Mouse (Mus musculus): Measurements from ENCODE around the gene Myoz2. TPM values are rescaled to one million over a fixed set of nuclear protein-coding genes. Genes with fewer than 3 reads are reported as not detected.

Myoz2 gene
- 0.14 TPM in 1 of 2 replicates, not detected in the other for polyA plus RNA-seq (2014; fragmentation: Nextera tagmentation; extraction: Ambion mirVana)

GRCm38 (mm10) chr3:123034752-123035151 lies at the start of gene Myoz2:
Gene Myoz2 (minus strand): TSS chr3:123035015.
- H3K4me2 ChIP-seq (replicated peaks; ENCODE audit: low read depth, low read length), result no peak within 1 kb of the TSS
- no peak within 1 kb of the TSS for H3K4me3 ChIP-seq (ENCODE audit: low read length)
- no peak within 1 kb of the TSS for H3K27ac ChIP-seq (ENCODE audit: low read depth, low read length)
- no peak for ATAC-seq (ENCODE audit: low FRiP score, low TSS enrichment)
- H3K9ac ChIP-seq (ENCODE audit: low read depth, low read length), result no peak within 1 kb of the TSS
- H3K27me3 ChIP-seq (ENCODE audit: control insufficient read depth, insufficient read depth, low read length), result no peaks in the 10 kb centered on the region
- no peaks in the 10 kb centered on the region for H3K36me3 ChIP-seq (ENCODE audit: control insufficient read depth, insufficient read depth, low read length)
- H3K4me1 ChIP-seq (ENCODE audit: control insufficient read depth, insufficient read depth, low read length), result no peaks in the 10 kb centered on the region
- no peaks in the 10 kb centered on the region for H3K9me3 ChIP-seq (ENCODE audit: control insufficient read depth, low read length)
- WGBS, result 85% methylated on average over 7 of the region's 7 CpGs

GRCm38 (mm10) chr3:123081665-123082064 lies 46.9 kb upstream of the Myoz2 start:
- Histone ChIP-seq H3K27me3 (ENCODE audit: control insufficient read depth, insufficient read depth, low read length) (no peaks in the 10 kb centered on the region), H3K4me1 (ENCODE audit: control insufficient read depth, insufficient read depth, low read length) (0 out of 2 replicates have a peak, but pooled peaks cover 5% of the 10 kb centered on the region), H3K36me3 (ENCODE audit: control insufficient read depth, insufficient read depth, low read length) (no peaks in the 10 kb centered on the region), H3K27ac (ENCODE audit: low read depth, low read length) (no peak overlapping the region), H3K9ac (ENCODE audit: low read depth, low read length) (no peak overlapping the region), H3K4me2 (replicated peaks; ENCODE audit: low read depth, low read length) (no peak overlapping the region), H3K4me3 (ENCODE audit: low read length) (no peak overlapping the region), H3K9me3 (ENCODE audit: control insufficient read depth, low read length) (no peaks in the 10 kb centered on the region)
- WGBS, result 91% methylated on average over 3 of the region's 3 CpGs
- no peak for ATAC-seq (ENCODE audit: low FRiP score, low TSS enrichment)

GRCm38 (mm10) chr3:123080943-123081342 lies 46.1 kb upstream of the Myoz2 start:
- Histone ChIP-seq H3K36me3 (ENCODE audit: control insufficient read depth, insufficient read depth, low read length) (no peaks in the 10 kb centered on the region), H3K9ac (ENCODE audit: low read depth, low read length) (no peak overlapping the region), H3K4me1 (ENCODE audit: control insufficient read depth, insufficient read depth, low read length) (0 out of 2 replicates have a peak, but pooled peaks cover 3% of the 10 kb centered on the region), H3K4me3 (ENCODE audit: low read length) (no peak overlapping the region), H3K4me2 (replicated peaks; ENCODE audit: low read depth, low read length) (no peak overlapping the region), H3K9me3 (ENCODE audit: control insufficient read depth, low read length) (no peaks in the 10 kb centered on the region), H3K27me3 (ENCODE audit: control insufficient read depth, insufficient read depth, low read length) (no peaks in the 10 kb centered on the region), H3K27ac (ENCODE audit: low read depth, low read length) (no peak overlapping the region)
- no peak for ATAC-seq (ENCODE audit: low FRiP score, low TSS enrichment)
- 73% methylated on average over 7 of the region's 7 CpGs for WGBS

- 78% methylated on average over 19 of the region's 19 CpGs for WGBS
- no peak overlapping the region for H3K9ac ChIP-seq (ENCODE audit: low read depth, low read length)
- H3K4me1 ChIP-seq (ENCODE audit: control insufficient read depth, insufficient read depth, low read length), result no peaks in the 10 kb centered on the region
- H3K36me3 ChIP-seq (ENCODE audit: control insufficient read depth, insufficient read depth, low read length), result no peaks in the 10 kb centered on the region
- H3K27ac ChIP-seq (ENCODE audit: low read depth, low read length), result no peak overlapping the region
- H3K27me3 ChIP-seq (ENCODE audit: control insufficient read depth, insufficient read depth, low read length), result no peaks in the 10 kb centered on the region
- no peak overlapping the region for H3K4me3 ChIP-seq (ENCODE audit: low read length)
- H3K4me2 ChIP-seq (replicated peaks; ENCODE audit: low read depth, low read length), result no peak overlapping the region
- ATAC-seq (ENCODE audit: low FRiP score, low TSS enrichment), result no peak
- no peaks in the 10 kb centered on the region for H3K9me3 ChIP-seq (ENCODE audit: control insufficient read depth, low read length)
These were observed 45.4 kb upstream of the Myoz2 start for GRCm38 (mm10) chr3:123080017-123080725.

- Histone ChIP-seq H3K4me1 (ENCODE audit: control insufficient read depth, insufficient read depth, low read length) (no peaks in the 10 kb centered on the region), H3K27me3 (ENCODE audit: control insufficient read depth, insufficient read depth, low read length) (no peaks in the 10 kb centered on the region), H3K9ac (ENCODE audit: low read depth, low read length) (no peak overlapping the region), H3K4me3 (ENCODE audit: low read length) (no peak overlapping the region), H3K9me3 (ENCODE audit: control insufficient read depth, low read length) (no peaks in the 10 kb centered on the region), H3K4me2 (replicated peaks; ENCODE audit: low read depth, low read length) (no peak overlapping the region), H3K36me3 (ENCODE audit: control insufficient read depth, insufficient read depth, low read length) (no peaks in the 10 kb centered on the region), H3K27ac (ENCODE audit: low read depth, low read length) (no peak overlapping the region)
- 80% methylated on average over 3 of the region's 3 CpGs for WGBS
- ATAC-seq (ENCODE audit: low FRiP score, low TSS enrichment), result no peak
These were observed 40.9 kb upstream of the Myoz2 start for GRCm38 (mm10) chr3:123075759-123076158.

GRCm38 (mm10) chr3:123075034-123075433 lies 40.2 kb upstream of the Myoz2 start:
- ATAC-seq (ENCODE audit: low FRiP score, low TSS enrichment), result no peak
- Histone ChIP-seq H3K4me2 (replicated peaks; ENCODE audit: low read depth, low read length) (no peak overlapping the region), H3K36me3 (ENCODE audit: control insufficient read depth, insufficient read depth, low read length) (no peaks in the 10 kb centered on the region), H3K9me3 (ENCODE audit: control insufficient read depth, low read length) (no peaks in the 10 kb centered on the region), H3K27ac (ENCODE audit: low read depth, low read length) (no peak overlapping the region), H3K4me1 (ENCODE audit: control insufficient read depth, insufficient read depth, low read length) (no peaks in the 10 kb centered on the region), H3K4me3 (ENCODE audit: low read length) (no peak overlapping the region), H3K9ac (ENCODE audit: low read depth, low read length) (no peak overlapping the region), H3K27me3 (ENCODE audit: control insufficient read depth, insufficient read depth, low read length) (no peaks in the 10 kb centered on the region)

- Histone ChIP-seq H3K27ac (ENCODE audit: low read depth, low read length) (no peak overlapping the region), H3K4me1 (ENCODE audit: control insufficient read depth, insufficient read depth, low read length) (no peaks in the 10 kb centered on the region), H3K9ac (ENCODE audit: low read depth, low read length) (no peak overlapping the region), H3K36me3 (ENCODE audit: control insufficient read depth, insufficient read depth, low read length) (no peaks in the 10 kb centered on the region), H3K4me3 (ENCODE audit: low read length) (no peak overlapping the region), H3K27me3 (ENCODE audit: control insufficient read depth, insufficient read depth, low read length) (no peaks in the 10 kb centered on the region), H3K4me2 (replicated peaks; ENCODE audit: low read depth, low read length) (no peak overlapping the region), H3K9me3 (ENCODE audit: control insufficient read depth, low read length) (no peaks in the 10 kb centered on the region)
- ATAC-seq (ENCODE audit: low FRiP score, low TSS enrichment), result no peak
These were observed 38.5 kb upstream of the Myoz2 start for GRCm38 (mm10) chr3:123073351-123073750.

- Histone ChIP-seq H3K4me2 (replicated peaks; ENCODE audit: low read depth, low read length) (no peak overlapping the region), H3K27ac (ENCODE audit: low read depth, low read length) (no peak overlapping the region), H3K27me3 (ENCODE audit: control insufficient read depth, insufficient read depth, low read length) (no peaks in the 10 kb centered on the region), H3K36me3 (ENCODE audit: control insufficient read depth, insufficient read depth, low read length) (no peaks in the 10 kb centered on the region), H3K4me1 (ENCODE audit: control insufficient read depth, insufficient read depth, low read length) (no peaks in the 10 kb centered on the region), H3K9me3 (ENCODE audit: control insufficient read depth, low read length) (no peaks in the 10 kb centered on the region), H3K9ac (ENCODE audit: low read depth, low read length) (no peak overlapping the region), H3K4me3 (ENCODE audit: low read length) (no peak overlapping the region)
- WGBS, result 80% methylated on average over 1 of the region's 1 CpGs
- no peak for ATAC-seq (ENCODE audit: low FRiP score, low TSS enrichment)
These were observed 37.7 kb upstream of the Myoz2 start for GRCm38 (mm10) chr3:123072472-123072871.

- no peak overlapping the region for H3K27ac ChIP-seq (ENCODE audit: low read depth, low read length)
- no peak overlapping the region for H3K9ac ChIP-seq (ENCODE audit: low read depth, low read length)
- 89% methylated on average over 1 of the region's 1 CpGs for WGBS
- H3K4me1 ChIP-seq (ENCODE audit: control insufficient read depth, insufficient read depth, low read length), result no peaks in the 10 kb centered on the region
- H3K36me3 ChIP-seq (ENCODE audit: control insufficient read depth, insufficient read depth, low read length), result no peaks in the 10 kb centered on the region
- no peak overlapping the region for H3K4me2 ChIP-seq (replicated peaks; ENCODE audit: low read depth, low read length)
- no peak overlapping the region for H3K4me3 ChIP-seq (ENCODE audit: low read length)
- ATAC-seq (ENCODE audit: low FRiP score, low TSS enrichment), result no peak
- no peaks in the 10 kb centered on the region for H3K9me3 ChIP-seq (ENCODE audit: control insufficient read depth, low read length)
- no peaks in the 10 kb centered on the region for H3K27me3 ChIP-seq (ENCODE audit: control insufficient read depth, insufficient read depth, low read length)
These were observed 36.2 kb upstream of the Myoz2 start for GRCm38 (mm10) chr3:123070996-123071395.

All from kidney, embryonic 14.5 days (tissue).